Mouse (Mus musculus) frontal cortex, adult (tissue): Measurements from ENCODE around the gene Slc22a3.

Experiments used
- ATAC-seq: cut with Nextera tagmentation; 2 replicates; pipeline ENCODE4 v1.9.2; 2017; ENCODE audit warnings: mild to moderate bottlenecking, moderate library complexity, mixed read lengths; ENCODE audit not compliant: low TSS enrichment

The Slc22a3 gene

GRCm38 (mm10) chr17:12409346-12409944 lies 98.1 kb downstream of the Slc22a3 start:
- no peak for ATAC-seq

- no peak for ATAC-seq
These were observed 104.1 kb downstream of the Slc22a3 start for GRCm38 (mm10) chr17:12403420-12403819.

- no peak for ATAC-seq
These were observed 111.3 kb downstream of the Slc22a3 start for GRCm38 (mm10) chr17:12396163-12396677.

- no peak for ATAC-seq
These were observed 119.3 kb downstream of the Slc22a3 start for GRCm38 (mm10) chr17:12388239-12388638.

GRCm38 (mm10) chr17:12387781-12388180 lies 119.7 kb downstream of the Slc22a3 start:
- ATAC-seq, result no peak

GRCm38 (mm10) chr17:12385049-12385794 lies 122.3 kb downstream of the Slc22a3 start:
- no peak for ATAC-seq

GRCm38 (mm10) chr17:12382531-12382930 lies 125.0 kb downstream of the Slc22a3 start:
- no peak; the same call in 1 of the 2 replicates for ATAC-seq

GRCm38 (mm10) chr17:12381579-12381978 lies 125.9 kb downstream of the Slc22a3 start:
- ATAC-seq, result no peak

- ATAC-seq, result no peak
These were observed 127.2 kb downstream of the Slc22a3 start for GRCm38 (mm10) chr17:12380287-12380686.

GRCm38 (mm10) chr17:12377981-12378705 lies 129.4 kb downstream of the Slc22a3 start, which contains the start of gene Plg:
Gene Plg, plus strand, starts transcription at chr17:12378608.
- ATAC-seq, result no peak

GRCm38 (mm10) chr17:12373601-12374144 lies 133.8 kb downstream of the Slc22a3 start:
- ATAC-seq, result no peak

GRCm38 (mm10) chr17:12372021-12372420 lies 135.5 kb downstream of the Slc22a3 start:
- peak; percentile 72 for ATAC-seq

- ATAC-seq, result no peak
These were observed 136.1 kb downstream of the Slc22a3 start for GRCm38 (mm10) chr17:12371310-12371925.

GRCm38 (mm10) chr17:12370289-12370688 lies 137.2 kb downstream of the Slc22a3 start:
- no peak for ATAC-seq

GRCm38 (mm10) chr17:12369393-12369792 lies 138.1 kb downstream of the Slc22a3 start:
- no peak for ATAC-seq
